Mouse (Mus musculus): ENCODE results near the gene Cdkal1. TPM values are rescaled to one million over a fixed set of nuclear protein-coding genes. Genes with fewer than 3 reads are reported as not detected.
A peak's percentile ranks its signal among the peaks of the same experiment; 100 is the strongest.

Cdkal1 gene
- total RNA-seq, 2 experiments from 2014 or later = 29.2 to 32.1 TPM

DNA sequence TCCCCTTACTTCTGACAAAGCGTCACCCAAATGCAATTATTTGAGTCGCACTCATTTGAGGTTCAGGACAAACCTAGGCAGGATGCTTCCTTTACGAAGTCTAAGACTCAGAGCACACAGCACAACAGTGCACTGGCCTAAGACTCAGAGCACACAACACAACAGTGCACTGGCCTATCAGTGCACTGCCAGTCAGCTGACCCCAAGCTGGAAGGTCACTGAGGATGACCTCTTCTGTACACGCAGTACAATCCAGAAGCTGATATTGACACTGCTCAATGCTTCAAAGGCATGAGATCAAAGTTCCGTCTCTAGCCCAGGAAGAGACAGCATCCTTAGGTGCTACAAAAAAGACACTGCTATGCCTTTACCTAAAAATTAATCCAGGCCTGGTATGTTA is 327.1 kb downstream of the Cdkal1 start:
- intact Hi-C loops (cut with DNase I) = no loop called here
- no peak for DNase-seq

DNA sequence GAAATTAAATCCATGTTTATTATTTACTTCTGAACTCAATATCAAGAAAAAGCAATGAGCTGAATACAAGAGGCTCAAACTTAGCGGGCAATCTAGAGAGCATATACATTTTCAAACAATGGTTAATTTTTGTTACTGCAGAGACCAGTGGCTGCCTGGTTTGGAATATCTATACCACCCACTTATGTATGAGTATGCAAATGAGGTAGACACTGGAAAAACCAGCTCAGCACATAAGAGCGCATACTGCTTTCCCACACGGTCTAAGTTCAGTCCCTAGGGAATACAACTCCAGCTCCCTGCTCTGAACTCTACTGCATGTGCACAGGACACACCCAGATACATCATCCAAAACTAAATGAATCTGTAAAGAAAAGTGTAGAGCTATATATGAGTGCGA is 334.2 kb downstream of the Cdkal1 start:
- intact Hi-C loops (cut with DNase I) = no loop called here

DNA sequence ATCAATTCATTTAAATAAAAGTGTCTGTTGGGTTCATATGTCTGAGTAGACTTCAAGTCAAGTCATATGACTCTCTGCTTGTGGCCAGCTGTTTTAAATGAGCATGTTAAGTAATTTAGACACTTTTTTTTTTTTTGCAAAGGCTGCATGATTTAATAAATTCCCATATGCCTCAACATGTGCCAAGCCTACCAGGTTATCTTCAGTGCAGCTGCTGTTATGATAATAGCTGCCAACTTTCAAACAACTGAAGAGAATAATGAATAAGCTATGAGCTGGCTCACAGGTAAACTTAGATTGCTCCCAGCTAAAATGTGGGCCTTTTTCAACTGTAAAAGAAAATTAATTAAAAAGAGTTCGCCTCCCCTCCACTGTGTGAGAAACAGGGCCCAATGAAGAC is 341.4 kb downstream of the Cdkal1 start:
- DNase-seq = no peak
- intact Hi-C loops (cut with DNase I) = no loop called here

More for the DNA sequence above, 334.2 kb downstream of the Cdkal1 start:
- no peak for DNase-seq

DNA sequence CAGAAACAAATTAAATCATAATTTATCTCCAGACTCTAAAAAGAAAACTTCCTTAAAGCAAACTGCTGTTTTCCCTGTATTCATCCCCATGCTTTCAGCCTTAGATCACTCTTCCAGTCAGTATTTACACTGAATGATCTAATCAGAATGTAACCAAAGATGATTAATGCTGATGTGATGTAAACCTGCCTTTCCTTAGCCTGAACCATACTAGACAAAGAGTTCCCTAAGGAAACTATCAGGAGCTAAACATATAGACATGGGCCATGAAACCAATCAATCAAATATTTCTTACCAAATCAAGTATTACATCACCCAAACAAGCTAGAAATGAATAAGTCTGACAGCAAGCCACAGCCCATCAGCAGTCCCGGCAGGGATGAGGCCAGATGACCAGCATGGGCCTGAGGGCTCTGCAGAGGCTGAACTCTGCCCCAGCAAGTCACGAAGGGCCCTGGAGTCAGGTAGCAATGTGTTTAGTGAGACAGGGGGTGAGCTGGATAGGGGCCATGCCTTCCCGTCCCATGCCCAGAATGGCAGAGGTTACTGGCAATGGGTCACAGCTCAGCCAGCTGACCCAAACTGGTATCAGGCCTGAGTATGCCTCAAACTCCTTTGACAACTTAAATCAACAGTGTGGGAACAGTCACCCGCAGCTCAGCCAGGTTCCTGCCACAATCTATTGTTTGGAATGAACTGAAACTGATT is 350.5 kb downstream of the Cdkal1 start:
- peak in 1 of 2 experiments; percentile 12 for DNase-seq
- intact Hi-C loops (cut with DNase I) = no loop called here

DNA sequence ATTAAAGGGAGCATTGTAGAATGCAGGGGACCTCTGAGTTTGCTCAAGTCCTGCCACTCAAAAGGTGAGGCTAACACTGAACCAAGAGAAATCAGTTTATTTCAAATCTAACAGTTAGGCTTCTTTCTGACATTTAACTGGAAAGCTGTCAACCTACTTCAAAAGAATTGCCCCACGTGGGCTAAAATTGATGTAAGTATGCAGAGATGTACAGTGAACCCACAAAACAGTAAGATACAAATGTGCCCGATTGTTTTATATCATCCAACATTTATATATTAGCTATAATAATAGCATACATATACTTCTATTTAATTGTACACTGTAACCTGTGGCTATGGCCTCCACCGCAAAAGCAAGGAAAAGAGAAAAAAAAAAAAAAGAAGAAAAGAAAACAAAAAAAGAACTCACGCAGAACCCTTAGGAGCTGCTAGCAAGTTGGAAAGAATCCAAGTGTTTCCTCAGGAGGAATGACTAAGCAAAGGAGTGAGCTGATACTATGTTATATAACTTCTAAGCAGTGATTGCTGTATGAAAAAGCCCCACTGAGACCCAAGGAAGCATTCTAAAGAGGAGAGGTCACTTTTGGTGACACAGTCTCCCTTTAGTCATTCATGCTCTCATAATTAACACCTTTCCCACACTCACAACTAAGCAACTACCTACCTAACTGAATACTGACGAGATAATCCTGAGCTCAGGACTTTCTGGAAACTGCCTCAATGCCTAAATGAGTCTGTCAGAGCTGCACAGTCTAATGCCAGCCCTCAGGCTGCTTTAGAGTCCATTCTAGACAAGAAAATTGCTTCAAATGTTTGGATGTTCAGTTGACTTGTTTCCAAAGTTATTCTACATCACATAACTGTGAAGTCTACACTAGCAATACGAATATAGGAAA is 352.1 kb downstream of the Cdkal1 start:
- intact Hi-C loops (cut with DNase I) = no loop called here
- peak; percentile 45 to 49 for DNase-seq

DNA sequence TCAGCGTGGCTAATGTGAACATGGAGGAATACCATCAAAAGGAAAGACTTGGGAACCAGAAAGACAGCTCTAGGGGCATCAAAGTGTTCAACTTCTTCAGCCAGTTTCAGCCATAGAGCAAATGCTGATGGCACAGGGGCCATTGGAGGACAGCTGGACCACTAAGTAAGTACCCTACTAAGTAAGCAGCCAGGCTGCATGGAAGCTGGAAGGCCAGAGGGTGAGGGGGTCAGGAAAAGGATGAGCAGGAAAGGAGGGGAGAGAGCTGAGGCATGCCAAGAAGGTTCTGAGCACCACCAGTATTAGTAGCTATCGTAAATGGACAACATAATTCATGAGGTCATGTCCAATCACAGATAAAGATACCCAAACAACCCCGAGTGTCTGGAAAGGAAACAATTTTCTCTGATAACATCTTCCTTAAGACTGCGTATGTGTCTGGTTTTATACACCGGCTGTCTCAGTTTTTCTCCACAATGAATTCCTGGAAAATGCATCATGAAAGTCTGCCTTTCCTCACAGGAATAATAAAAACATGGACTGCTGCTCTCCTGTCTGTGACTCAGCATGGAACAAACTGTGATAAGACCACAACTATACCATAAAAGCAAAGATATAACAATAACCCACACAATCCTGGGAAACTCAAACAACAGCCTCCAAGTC is 352.9 kb downstream of the Cdkal1 start:
- DNase-seq = no peak
- intact Hi-C loops (cut with DNase I) = no loop called here

DNA sequence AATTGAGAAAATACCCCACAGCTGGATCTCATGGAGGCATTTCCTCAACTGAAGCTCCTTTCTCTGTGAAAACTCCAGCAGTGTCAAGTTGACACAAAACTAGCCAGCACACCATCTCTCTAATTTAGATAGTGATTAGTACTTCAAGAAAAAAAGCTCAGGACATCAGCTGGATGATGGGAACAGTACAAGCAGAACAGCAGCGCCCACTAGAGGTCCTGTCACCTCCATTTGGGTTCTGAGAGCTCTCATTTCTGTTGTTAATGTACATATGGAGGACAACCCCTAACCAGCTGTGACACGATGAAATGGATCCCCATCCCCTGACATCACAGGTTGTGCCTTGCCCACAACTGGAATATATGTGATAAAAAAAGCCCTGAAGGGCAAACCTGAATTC is 354.3 kb downstream of the Cdkal1 start:
- DNase-seq = no peak
- intact Hi-C loops (cut with DNase I) = no loop called here

DNA sequence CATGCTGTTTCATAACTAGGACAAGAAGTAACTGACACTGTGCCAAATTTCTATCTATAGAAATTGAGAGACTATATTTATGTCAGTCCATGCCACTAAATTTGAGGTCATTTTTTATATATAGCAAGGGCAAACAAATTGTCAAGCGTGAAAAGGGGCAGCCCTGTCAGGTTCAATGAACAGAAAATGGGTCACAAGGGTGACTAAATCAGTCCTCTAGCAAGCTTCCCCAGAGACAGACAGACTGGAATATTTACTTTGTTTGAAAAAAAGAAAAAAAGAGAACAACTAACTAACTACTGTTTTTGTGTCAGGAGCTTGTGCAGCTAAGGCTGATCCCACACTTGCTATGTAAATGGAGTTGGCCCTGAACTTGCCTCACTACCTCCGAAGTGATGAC is 355.7 kb downstream of the Cdkal1 start:
- no peak for DNase-seq
- intact Hi-C loops (cut with DNase I) = no loop called here

DNA sequence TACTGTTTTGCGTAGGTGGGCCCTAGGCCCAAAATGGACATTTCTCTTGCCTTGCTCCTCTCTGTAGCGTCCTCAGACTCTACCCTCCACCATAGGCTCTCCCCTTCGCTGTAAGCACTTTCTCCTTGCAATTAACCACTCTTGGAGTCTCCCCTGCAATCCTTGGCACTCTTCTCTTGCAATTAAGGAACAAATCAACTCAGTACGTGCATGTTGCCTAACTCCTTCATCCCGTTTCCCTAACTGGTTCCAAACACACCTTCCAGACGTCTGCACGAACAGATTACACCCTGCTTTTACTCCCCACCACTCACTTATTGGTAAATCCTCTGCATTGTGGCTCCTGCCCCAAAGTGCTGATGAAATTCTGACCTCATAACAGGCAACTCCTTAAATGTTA is 358.2 kb downstream of the Cdkal1 start:
- intact Hi-C loops (cut with DNase I) = no loop called here
- DNase-seq = no peak

DNA sequence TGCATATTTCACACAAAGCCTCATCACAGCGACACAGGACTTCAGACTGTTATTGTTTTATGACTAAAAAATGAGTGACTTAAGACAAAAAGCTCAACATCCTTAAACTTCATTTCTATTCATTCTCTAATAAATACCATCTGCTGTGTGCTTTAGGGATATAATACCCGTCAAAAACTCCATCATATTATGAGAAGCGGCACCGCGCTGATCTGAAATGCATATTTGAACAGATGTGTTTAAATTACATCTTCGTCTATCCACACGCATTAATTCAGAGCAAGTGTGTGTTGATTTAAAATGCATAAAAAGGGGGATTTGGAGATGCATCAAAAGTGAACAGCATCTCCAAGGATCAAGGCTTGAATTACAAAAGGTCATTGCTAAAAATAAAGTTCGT is 365.1 kb downstream of the Cdkal1 start:
- no peak for DNase-seq
- intact Hi-C loops (cut with DNase I) = no loop called here

DNA sequence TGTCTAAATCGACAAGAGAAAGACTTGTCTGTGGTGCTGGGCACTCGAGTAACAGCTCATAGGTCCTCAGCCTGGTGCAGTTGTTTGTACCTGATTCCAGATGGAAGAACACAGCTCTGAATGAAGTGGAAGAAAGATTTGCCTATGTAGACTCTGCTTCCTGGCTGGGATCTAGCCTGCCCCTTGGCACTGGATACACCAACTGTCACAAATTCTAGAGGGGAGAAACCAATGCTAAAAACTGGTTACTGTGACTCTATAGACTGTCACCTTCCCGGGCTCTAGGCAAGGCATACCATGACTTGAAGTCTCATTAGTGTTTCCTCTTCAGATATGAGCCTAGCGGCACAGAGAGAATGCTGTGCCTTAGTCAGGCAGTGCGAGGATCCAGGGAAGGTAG is 366.0 kb downstream of the Cdkal1 start:
- intact Hi-C loops (cut with DNase I) = no loop called here
- DNase-seq = no peak

DNA sequence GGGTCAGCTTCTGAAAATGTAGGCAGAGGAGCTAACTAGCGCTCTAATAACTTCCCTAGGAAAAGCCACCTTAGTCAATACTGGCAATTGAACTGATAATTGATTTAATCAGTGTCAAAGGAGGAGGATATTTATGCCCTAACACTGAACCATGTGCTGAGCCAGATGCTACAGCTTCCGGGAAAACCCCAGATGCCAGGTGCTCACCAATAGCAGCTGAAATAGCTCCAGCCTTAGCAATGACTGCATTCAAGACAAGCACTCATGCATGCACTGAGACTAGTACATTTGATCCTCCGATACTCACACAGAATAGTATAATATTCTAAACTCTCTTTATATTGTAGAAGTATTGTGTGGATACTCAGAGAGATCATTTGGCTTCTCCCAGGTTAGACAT is 368.8 kb downstream of the Cdkal1 start:
- intact Hi-C loops (cut with DNase I) = no loop called here

DNA sequence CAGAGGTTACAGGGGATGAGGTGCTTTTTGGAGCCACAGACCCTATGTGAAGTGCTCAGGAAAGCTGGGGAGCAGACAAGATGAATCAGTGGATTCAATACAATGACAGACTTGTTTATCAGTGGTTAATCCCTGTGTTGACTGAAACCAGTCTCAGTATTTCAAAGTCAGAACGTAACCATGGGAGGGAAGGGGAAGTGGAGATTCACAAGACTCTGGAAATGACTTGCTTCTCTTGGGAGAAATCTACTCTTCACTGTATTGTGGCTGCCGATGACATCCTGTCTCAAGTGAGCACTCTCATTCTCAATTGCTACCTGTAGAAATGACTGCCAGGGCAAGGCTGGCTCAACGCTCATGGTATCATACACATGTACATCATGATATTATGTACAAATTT is 371.5 kb downstream of the Cdkal1 start:
- intact Hi-C loops (cut with DNase I) = loop anchor here (1.0 kb wide), 1 partner anchor 37 kb away; no protein-coding TSS in a partner anchor
- no peak for DNase-seq

More for the DNA sequence above, 368.8 kb downstream of the Cdkal1 start:
- DNase-seq = no peak

DNA sequence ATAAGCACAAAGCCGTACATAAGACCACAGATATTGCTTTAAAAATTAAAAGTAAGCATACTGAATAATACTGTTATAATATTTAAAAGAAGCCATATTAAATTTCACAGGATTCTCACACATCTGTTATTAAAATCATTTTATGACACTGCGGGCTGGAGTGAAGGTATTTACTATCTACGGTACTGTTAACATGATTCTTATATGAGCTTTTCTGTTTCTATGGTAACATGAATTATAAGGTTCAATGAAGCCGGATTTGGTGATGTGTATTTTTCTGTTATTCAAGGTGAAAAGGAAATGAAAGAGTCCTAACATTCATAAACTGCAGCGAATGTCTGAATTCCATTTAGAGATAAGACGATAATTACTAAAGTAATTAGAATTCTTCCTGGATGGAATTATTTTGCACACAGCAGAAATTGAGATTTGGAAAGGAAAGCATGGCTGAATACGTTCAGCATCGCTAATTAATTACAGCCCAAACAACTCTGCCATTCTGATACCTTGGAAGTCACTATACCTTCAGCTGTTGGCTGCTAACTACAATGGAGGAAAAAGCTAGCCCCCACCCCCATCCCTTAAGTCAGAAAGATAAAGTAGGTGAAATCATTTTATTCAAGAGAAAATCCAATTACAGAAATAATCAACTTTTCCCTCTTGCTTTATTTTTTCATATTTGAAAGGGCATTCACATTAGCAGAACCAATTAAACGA is 373.2 kb downstream of the Cdkal1 start:
- intact Hi-C loops (cut with DNase I) = no loop called here
- no peak for DNase-seq

DNA sequence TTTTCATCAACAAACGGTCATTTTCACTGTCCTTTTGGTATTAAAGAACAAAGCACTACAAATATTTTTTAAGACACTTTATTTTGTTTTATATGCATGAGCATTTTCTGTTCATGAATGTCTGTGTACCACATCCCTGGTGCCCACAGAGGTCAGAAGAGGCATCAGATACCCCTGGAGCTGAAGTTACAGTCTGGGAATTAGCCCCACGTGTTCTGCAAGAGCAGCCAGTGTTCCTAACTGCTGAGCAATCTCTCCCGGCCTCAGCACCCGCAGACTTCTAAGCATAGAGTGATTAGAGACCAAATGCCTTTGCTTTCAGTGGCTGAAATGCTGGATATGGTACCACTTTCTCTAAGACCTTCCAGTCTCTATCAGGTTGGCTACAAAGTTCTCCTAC is 379.1 kb downstream of the Cdkal1 start:
- intact Hi-C loops (cut with DNase I) = no loop called here
- peak in 1 of 2 experiments; percentile 24 for DNase-seq

DNA sequence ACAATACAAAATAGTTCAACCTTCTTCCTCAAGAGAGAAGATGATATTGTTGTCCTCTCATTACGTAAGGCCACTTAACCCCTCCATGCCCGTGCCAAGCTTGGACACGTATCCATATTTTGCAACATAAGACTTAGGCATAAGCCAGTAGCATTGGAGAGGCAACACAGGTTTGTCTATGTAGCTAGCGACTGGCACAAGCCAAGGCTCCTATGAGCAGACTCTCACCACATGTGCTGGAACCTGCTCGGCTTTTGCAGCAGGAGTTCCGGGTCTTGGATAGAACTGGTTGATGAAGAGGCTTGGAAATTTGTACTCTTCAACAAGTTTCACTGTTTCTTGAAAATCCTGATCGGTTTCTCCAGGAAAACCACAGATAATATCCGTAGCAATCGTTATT is 381.2 kb downstream of the Cdkal1 start:
- intact Hi-C loops (cut with DNase I) = no loop called here
- DNase-seq = no peak

DNA sequence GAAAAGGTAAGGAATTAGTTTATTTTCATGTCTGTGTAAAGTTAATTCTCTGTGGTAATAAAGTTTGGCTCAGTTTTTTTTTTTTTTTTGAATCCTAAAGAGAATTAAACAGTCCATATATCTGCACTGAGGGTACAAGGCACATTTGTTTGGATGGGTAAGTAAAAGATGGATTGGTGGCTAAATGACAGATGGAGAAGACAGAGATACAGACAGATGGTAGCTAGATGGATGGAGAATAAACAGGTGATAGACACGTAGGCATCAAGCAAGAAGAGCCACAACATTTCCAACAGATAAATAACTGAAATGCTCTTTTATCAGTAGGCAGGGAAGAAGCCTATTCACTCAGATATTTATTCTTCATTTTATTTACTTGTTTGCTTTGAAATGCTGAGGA is 381.7 kb downstream of the Cdkal1 start:
- intact Hi-C loops (cut with DNase I) = no loop called here
- no peak for DNase-seq

DNA sequence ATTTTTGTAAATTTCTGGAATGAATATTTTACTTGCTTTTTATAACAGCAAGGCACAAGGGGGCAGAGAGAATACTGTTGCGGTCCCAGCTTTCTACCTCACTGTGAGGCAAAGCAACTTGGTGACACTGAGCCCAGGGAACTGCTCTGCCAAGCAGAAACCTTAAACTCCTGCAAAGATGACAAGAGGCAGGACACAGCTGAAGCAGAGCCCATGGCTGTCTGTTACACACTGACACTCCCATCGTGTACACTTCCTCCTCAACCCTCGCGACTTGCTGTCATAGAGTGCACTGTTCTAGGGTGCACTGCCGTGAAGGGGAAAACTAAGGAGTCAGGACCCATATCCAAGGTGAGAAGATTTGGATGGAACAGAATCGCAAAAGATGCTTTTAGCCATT is 393.2 kb downstream of the Cdkal1 start:
- DNase-seq = no peak
- intact Hi-C loops (cut with DNase I) = no loop called here

DNA sequence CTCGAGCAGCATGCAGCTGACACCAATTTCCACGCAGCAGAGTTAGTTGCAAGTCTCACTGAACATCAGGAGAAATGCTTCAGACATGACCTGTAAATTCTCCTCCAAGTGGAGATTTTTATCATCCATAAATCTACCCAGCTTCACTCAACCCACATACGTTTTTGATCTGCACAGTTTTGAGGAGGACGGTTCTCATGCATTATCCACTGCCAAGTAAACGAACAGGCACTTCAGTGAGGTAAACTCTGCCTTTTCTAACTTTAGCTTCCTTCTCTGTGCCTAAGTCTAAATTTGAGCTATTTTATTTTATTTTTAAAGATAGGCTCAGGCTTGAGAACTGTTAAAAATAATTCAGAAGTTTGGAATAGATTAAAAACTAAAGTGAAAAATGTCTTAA is 394.7 kb downstream of the Cdkal1 start:
- DNase-seq = no peak
- intact Hi-C loops (cut with DNase I) = no loop called here

DNA sequence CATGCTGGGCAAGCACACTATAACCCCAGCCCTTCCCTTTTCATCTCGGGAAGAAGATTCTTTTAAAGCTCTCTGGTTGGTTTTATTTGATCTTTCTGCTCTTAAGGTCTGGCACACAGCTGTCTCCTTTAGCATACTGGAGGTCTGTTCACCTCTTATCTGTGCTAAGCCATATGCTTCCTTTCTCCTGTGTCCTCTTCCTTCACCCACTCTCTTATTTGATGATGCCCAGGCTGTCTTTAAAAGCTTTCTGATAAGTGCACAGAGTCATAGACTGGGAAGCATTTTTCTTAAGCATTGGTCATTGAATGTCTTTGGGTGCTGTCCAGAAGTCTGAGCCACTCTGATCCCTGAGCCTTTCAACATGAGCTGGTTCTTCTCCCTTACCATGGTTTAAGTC is 397.1 kb downstream of the Cdkal1 start:
- intact Hi-C loops (cut with DNase I) = no loop called here

DNA sequence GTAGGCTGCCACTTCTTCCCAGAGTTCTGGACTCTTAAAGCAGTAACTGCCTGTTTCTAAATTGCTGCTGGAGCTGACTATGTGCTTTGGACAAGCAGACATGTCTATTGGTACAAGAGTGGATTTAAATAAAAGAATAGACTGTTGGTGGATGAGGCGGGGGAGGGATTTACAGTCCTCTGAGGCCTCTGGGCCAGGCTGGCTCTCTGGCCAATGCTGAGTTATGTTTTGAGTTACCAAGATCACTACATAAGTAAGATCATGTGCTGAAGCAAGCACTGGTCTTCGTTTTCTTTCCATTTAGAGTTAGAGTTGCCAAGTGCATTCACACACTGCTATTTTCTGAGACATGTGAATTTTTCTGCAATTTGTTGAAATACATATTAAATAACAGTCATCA is 418.4 kb downstream of the Cdkal1 start:
- intact Hi-C loops (cut with DNase I) = no loop called here
- DNase-seq = no peak

More for the DNA sequence above, 397.1 kb downstream of the Cdkal1 start:
- DNase-seq = no peak

Measured in heart, postnatal 10 days (tissue).